Mouse (Mus musculus) common myeloid progenitor, adult 5-6 weeks (primary cell): ENCODE data around the gene Abcb10. TPM values are rescaled to one million over a fixed set of nuclear protein-coding genes. Genes with fewer than 3 reads are reported as not detected.

Experiments
- ATAC-seq: replicated peaks from 2 replicates; pipeline ENCODE4 v1.8.0; 2016; ENCODE audit warnings: low read depth, mild to moderate bottlenecking, moderate TSS enrichment, inconsistent platforms; ENCODE audit not compliant: poor library complexity, severe bottlenecking
- total RNA-seq: library from RNA; stranded (forward); fragments of 200-1000, 187-1606 nt; gene quantifications from 2 replicates; pipeline ENCODE4 v1.2.3, GENCODE M21; 2017

Abcb10 gene
- total RNA-seq, 1 experiment from 2014 or later: 21.1 TPM

DNA sequence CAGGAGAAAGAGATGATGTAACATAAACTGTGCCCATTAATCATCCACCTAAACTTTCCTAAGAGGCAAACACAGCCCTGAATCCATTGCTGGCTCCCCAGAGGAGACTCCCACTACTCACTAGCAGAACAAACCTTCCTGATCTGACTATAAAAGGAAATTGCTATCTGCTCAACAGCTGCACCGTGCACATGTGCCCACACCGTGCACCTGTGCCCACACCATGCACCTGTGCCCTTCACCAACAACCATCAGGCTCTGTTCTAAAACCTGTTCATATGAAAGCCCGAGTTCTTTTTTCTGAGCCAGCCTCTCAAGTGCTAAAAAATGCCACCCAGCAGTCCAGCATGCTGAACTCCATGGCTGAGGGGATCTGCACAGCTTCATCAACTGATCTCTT, 68.3 kb downstream of the Abcb10 start:
- ATAC-seq: no peak

DNA sequence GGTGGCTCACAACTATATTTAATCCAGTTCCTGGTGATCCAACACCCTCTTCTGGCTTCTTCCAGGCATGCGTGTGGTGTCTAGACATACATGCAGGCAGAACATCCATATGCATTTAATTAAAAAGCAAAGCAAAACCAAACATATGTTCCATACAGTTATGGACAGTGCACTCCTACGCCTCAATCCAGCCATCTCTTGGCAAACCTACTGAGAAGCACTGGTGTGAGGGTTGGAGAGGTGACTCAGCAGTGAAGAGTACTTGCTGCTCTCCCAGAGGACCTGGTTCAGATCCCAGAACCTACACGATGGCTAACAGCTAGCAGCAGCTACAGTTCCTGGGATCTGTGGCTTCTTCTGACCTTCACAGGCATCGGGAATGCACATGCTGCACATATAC, 70.7 kb downstream of the Abcb10 start:
- no peak for ATAC-seq

DNA sequence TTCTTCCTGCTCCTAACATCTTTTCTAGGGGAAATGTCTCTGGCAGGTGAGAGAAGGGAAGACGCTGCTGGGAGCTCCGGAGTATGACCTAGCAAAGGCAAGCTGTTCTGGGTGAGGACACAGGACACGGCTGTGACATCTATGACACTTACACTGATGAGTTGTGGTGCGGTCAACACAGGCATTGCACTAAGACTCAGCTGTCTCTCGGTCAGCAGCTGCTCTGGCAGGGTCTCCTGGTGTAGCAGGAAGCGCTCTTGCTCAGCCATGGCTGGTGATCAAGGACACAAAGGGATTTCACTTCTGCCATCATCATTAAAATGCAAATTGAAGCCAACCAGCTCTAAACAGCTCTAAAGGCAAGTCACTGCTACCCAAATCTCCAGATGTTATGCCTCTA, 75.3 kb downstream of the Abcb10 start:
- ATAC-seq: no peak

- no peak for ATAC-seq
Observed at GRCm38 (mm10) chr8:123902653-123903052, 80.3 kb downstream of the Abcb10 start.

Other genes with a start within 250 kb of the Abcb10 start
- 12.5 and 15.9 TPM in 2 replicates for gene Rab4a, start 177.1 kb downstream of the Abcb10 start, total RNA-seq
- gene Ccsap, start 122.9 kb downstream of the Abcb10 start, total RNA-seq: 10.6 and 12.2 TPM in 2 replicates
- not detected in 2 replicates for gene Acta1, start 88.4 kb downstream of the Abcb10 start, total RNA-seq
- gene Nup133, start 33.9 kb downstream of the Abcb10 start, total RNA-seq: 29.4 and 36.8 TPM in 2 replicates
- gene Taf5l, start 38.3 kb upstream of the Abcb10 start, total RNA-seq: 45.6 and 46.5 TPM in 2 replicates
- gene Urb2, start 38.4 kb upstream of the Abcb10 start, total RNA-seq: 25.4 and 28.0 TPM in 2 replicates
- 10.1 and 31.0 TPM in 2 replicates for gene Galnt2, start 248.3 kb upstream of the Abcb10 start, total RNA-seq